Mouse (Mus musculus): ENCODE results near the gene Man1a. TPM values are rescaled to one million over a fixed set of nuclear protein-coding genes. Genes with fewer than 3 reads are reported as not detected.

The Man1a gene
- total and polyA plus RNA-seq, 3 experiments, result 6.9 to 43.2 (median 40.1) TPM

- WGBS, result 93% methylated on average over 4 of the region's 4 CpGs
- intact Hi-C loops (cut with DNase I), result no loop called here
These were observed 162.7 kb downstream of the Man1a start for GRCm38 (mm10) chr10:53913546-53914312.

GRCm38 (mm10) chr10:53889512-53889911, 186.9 kb downstream of the Man1a start:
- no peak overlapping the region for H3K9ac ChIP-seq (ENCODE audit: low read depth, low read length)
- WGBS, result 81% methylated on average over 4 of the region's 4 CpGs

More at GRCm38 (mm10) chr10:53913546-53914312, 162.7 kb downstream of the Man1a start:
- H3K9ac ChIP-seq (ENCODE audit: low read depth, low read length), result no peak overlapping the region
- H3K27ac ChIP-seq, result no peak overlapping the region
- peaks cover 5% of the 10 kb centered on the region; the same call in 1 of the 2 replicates for H3K36me3 ChIP-seq (ENCODE audit: control insufficient read depth, insufficient read depth, low read length)
- no peak overlapping the region for H3K4me3 ChIP-seq
- H3K4me1 ChIP-seq (ENCODE audit: control insufficient read depth, insufficient read depth, low read length), result no peaks in the 10 kb centered on the region; the same call in 1 of the 2 replicates
- no peaks in the 10 kb centered on the region for H3K27me3 ChIP-seq (ENCODE audit: control insufficient read depth, insufficient read depth, low read length)
- DNase-seq, result no peak
- H3K79me2 ChIP-seq (replicated peaks; ENCODE audit: control insufficient read depth, insufficient read depth, low read length), result no peaks in the 10 kb centered on the region
- no peak for TF ChIP-seq EP300 (IDR thresholded peaks at IDR 0.05; ENCODE audit: insufficient read depth, low read depth, low read length)
- TF ChIP-seq CTCF (IDR thresholded peaks at IDR 0.05), result no peak
- TF ChIP-seq POLR2A (IDR thresholded peaks at IDR 0.05; ENCODE audit: insufficient read depth, low read depth, low read length), result no peak

GRCm38 (mm10) chr10:53888382-53889110, 187.9 kb downstream of the Man1a start:
- Histone ChIP-seq H3K4me1 (ENCODE audit: control insufficient read depth, insufficient read depth, low read length) (no peaks in the 10 kb centered on the region), H3K9ac (ENCODE audit: low read depth, low read length) (no peak overlapping the region), H3K27ac (no peak overlapping the region), H3K4me3 (no peak overlapping the region), H3K36me3 (ENCODE audit: control insufficient read depth, insufficient read depth, low read length) (no peaks in the 10 kb centered on the region), H3K27me3 (ENCODE audit: control insufficient read depth, insufficient read depth, low read length) (no peaks in the 10 kb centered on the region), H3K79me2 (replicated peaks; ENCODE audit: control insufficient read depth, insufficient read depth, low read length) (no peaks in the 10 kb centered on the region)
- intact Hi-C loops (cut with DNase I), result no loop called here
- 62% methylated on average over 10 of the region's 10 CpGs for WGBS
- no peak for DNase-seq
- TF ChIP-seq POLR2A (IDR thresholded peaks at IDR 0.05; ENCODE audit: insufficient read depth, low read depth, low read length) (no peak), CTCF (IDR thresholded peaks at IDR 0.05) (no peak), EP300 (IDR thresholded peaks at IDR 0.05; ENCODE audit: insufficient read depth, low read depth, low read length) (no peak)

More at GRCm38 (mm10) chr10:53889512-53889911, 186.9 kb downstream of the Man1a start:
- Histone ChIP-seq H3K79me2 (replicated peaks; ENCODE audit: control insufficient read depth, insufficient read depth, low read length) (no peaks in the 10 kb centered on the region), H3K4me3 (no peak overlapping the region), H3K27ac (no peak overlapping the region), H3K36me3 (ENCODE audit: control insufficient read depth, insufficient read depth, low read length) (no peaks in the 10 kb centered on the region), H3K27me3 (ENCODE audit: control insufficient read depth, insufficient read depth, low read length) (no peaks in the 10 kb centered on the region), H3K4me1 (ENCODE audit: control insufficient read depth, insufficient read depth, low read length) (no peaks in the 10 kb centered on the region)
- no peak for TF ChIP-seq EP300 (IDR thresholded peaks at IDR 0.05; ENCODE audit: insufficient read depth, low read depth, low read length)
- no peak for TF ChIP-seq POLR2A (IDR thresholded peaks at IDR 0.05; ENCODE audit: insufficient read depth, low read depth, low read length)
- no peak for TF ChIP-seq CTCF (IDR thresholded peaks at IDR 0.05)
- intact Hi-C loops (cut with DNase I), result no loop called here
- no peak for DNase-seq

GRCm38 (mm10) chr10:53886475-53886874, 189.9 kb downstream of the Man1a start:
- Histone ChIP-seq H3K36me3 (ENCODE audit: control insufficient read depth, insufficient read depth, low read length) (no peaks in the 10 kb centered on the region), H3K4me3 (no peak overlapping the region), H3K4me1 (ENCODE audit: control insufficient read depth, insufficient read depth, low read length) (no peaks in the 10 kb centered on the region), H3K27me3 (ENCODE audit: control insufficient read depth, insufficient read depth, low read length) (no peaks in the 10 kb centered on the region), H3K27ac (no peak overlapping the region), H3K9ac (ENCODE audit: low read depth, low read length) (no peak overlapping the region), H3K79me2 (replicated peaks; ENCODE audit: control insufficient read depth, insufficient read depth, low read length) (no peaks in the 10 kb centered on the region)
- intact Hi-C loops (cut with DNase I), result no loop called here
- TF ChIP-seq CTCF (IDR thresholded peaks at IDR 0.05), result no peak
- no peak for TF ChIP-seq POLR2A (IDR thresholded peaks at IDR 0.05; ENCODE audit: insufficient read depth, low read depth, low read length)
- TF ChIP-seq EP300 (IDR thresholded peaks at IDR 0.05; ENCODE audit: insufficient read depth, low read depth, low read length), result no peak
- no peak for DNase-seq
- WGBS, result 85% methylated on average over 5 of the region's 5 CpGs

- Histone ChIP-seq H3K4me1 (ENCODE audit: control insufficient read depth, insufficient read depth, low read length) (no peaks in the 10 kb centered on the region; the same call in 1 of the 2 replicates), H3K27me3 (ENCODE audit: control insufficient read depth, insufficient read depth, low read length) (no peaks in the 10 kb centered on the region), H3K36me3 (ENCODE audit: control insufficient read depth, insufficient read depth, low read length) (no peaks in the 10 kb centered on the region), H3K4me3 (no peak overlapping the region), H3K79me2 (replicated peaks; ENCODE audit: control insufficient read depth, insufficient read depth, low read length) (no peaks in the 10 kb centered on the region), H3K9ac (ENCODE audit: low read depth, low read length) (no peak overlapping the region), H3K27ac (no peak overlapping the region)
- no peak for DNase-seq
- intact Hi-C loops (cut with DNase I), result no loop called here
- no peak for TF ChIP-seq EP300 (IDR thresholded peaks at IDR 0.05; ENCODE audit: insufficient read depth, low read depth, low read length)
- TF ChIP-seq CTCF (IDR thresholded peaks at IDR 0.05), result no peak
- no peak for TF ChIP-seq POLR2A (IDR thresholded peaks at IDR 0.05; ENCODE audit: insufficient read depth, low read depth, low read length)
These were observed 195.1 kb downstream of the Man1a start for GRCm38 (mm10) chr10:53881310-53881709.

GRCm38 (mm10) chr10:53875896-53876295, 200.5 kb downstream of the Man1a start:
- Histone ChIP-seq H3K4me1 (ENCODE audit: control insufficient read depth, insufficient read depth, low read length) (peaks cover 3% of the 10 kb centered on the region), H3K79me2 (replicated peaks; ENCODE audit: control insufficient read depth, insufficient read depth, low read length) (no peaks in the 10 kb centered on the region), H3K9ac (ENCODE audit: low read depth, low read length) (no peak overlapping the region), H3K4me3 (no peak overlapping the region), H3K27ac (peak overlapping the region; percentile 40), H3K27me3 (ENCODE audit: control insufficient read depth, insufficient read depth, low read length) (no peaks in the 10 kb centered on the region), H3K36me3 (ENCODE audit: control insufficient read depth, insufficient read depth, low read length) (no peaks in the 10 kb centered on the region)
- peak; percentile 49 to 75 for DNase-seq
- WGBS, result 68% methylated on average over 4 of the region's 4 CpGs
- TF ChIP-seq EP300 (IDR thresholded peaks at IDR 0.05; ENCODE audit: insufficient read depth, low read depth, low read length) (peak; percentile 48; the same call in 1 of the 2 replicates), POLR2A (IDR thresholded peaks at IDR 0.05; ENCODE audit: insufficient read depth, low read depth, low read length) (no peak), CTCF (IDR thresholded peaks at IDR 0.05) (no peak)
- intact Hi-C loops (cut with DNase I), result no loop called here

Data from heart, adult 2 months (tissue).